Mouse (Mus musculus) ES-E14 (cell line): ENCODE results near the gene Mcrip1. TPM values are rescaled to one million over a fixed set of nuclear protein-coding genes. Genes with fewer than 3 reads are reported as not detected.

ENCODE experiments used
- DNase-seq: peaks from one replicate; pipeline ENCODE4 v3.0.0-alpha.2; 2013; ENCODE audit warnings: low read depth, low spot score
- H3K27ac ChIP-seq: 2 replicates; pipeline ENCODE4 v1.5.1; 2012; ENCODE audit warnings: low read depth, mild to moderate bottlenecking, low read length, moderate library complexity, mixed read lengths; ENCODE audit not compliant: poor library complexity, insufficient read depth, severe bottlenecking
- H3K36me3 ChIP-seq: 2 replicates; pipeline ENCODE4 v1.6.1; 2012; ENCODE audit warnings: mild to moderate bottlenecking, low read length, moderate library complexity, mixed read lengths; ENCODE audit not compliant: control insufficient read depth, poor library complexity, insufficient read depth, severe bottlenecking
- H3K4me1 ChIP-seq, 2 experiments: fragments of 150-350 bp in 1 of 2; sonication (generic) in 1 of 2; 2 replicates each; pipeline ENCODE4 v1.6.1; 2012; ENCODE audit warnings: low read length in 2 of 2, mild to moderate bottlenecking in 1 of 2, mixed read lengths in 1 of 2; ENCODE audit not compliant: control insufficient read depth in 2 of 2, insufficient read depth in 2 of 2, poor library complexity in 1 of 2
- H3K4me3 ChIP-seq, 2 experiments: fragments of 150-350 bp in 1 of 2; sonication (generic) in 1 of 2; 2 replicates each; pipeline ENCODE4 v1.5.1; 2012; ENCODE audit warnings: low read length in 2 of 2, low read depth in 1 of 2, mild to moderate bottlenecking in 1 of 2, mixed read lengths in 1 of 2; ENCODE audit not compliant: insufficient read depth in 1 of 2, poor library complexity in 1 of 2, severe bottlenecking in 1 of 2
- H3K9ac ChIP-seq: 2 replicates; pipeline ENCODE4 v1.6.1; 2012; ENCODE audit warnings: low read depth, mild to moderate bottlenecking, low read length, mixed read lengths; ENCODE audit not compliant: poor library complexity, insufficient read depth, severe bottlenecking
- H3K9me3 ChIP-seq: fragments of 150-350 bp; sonication (generic); 2 replicates; pipeline ENCODE4 v1.6.1; 2012; ENCODE audit warnings: low read depth, mild to moderate bottlenecking, low read length; ENCODE audit not compliant: control insufficient read depth, insufficient read depth
- CHD2 ChIP-seq: IDR thresholded peaks from 2 replicates; pipeline ENCODE4 v1.6.1; 2014; ENCODE audit warnings: mild to moderate bottlenecking, low read depth, low read length, inconsistent platforms
- HCFC1 ChIP-seq: IDR thresholded peaks from 2 replicates; pipeline ENCODE4 v1.6.1; 2012; ENCODE audit warnings: low read length, inconsistent platforms, borderline replicate concordance; ENCODE audit not compliant: insufficient read depth
- MAFK ChIP-seq: IDR thresholded peaks from 2 replicates; pipeline ENCODE4 v1.6.1; 2014; ENCODE audit warnings: mild to moderate bottlenecking, low read depth, low read length, inconsistent platforms; ENCODE audit not compliant: insufficient read depth
- ZC3H11A ChIP-seq: IDR thresholded peaks from 2 replicates; pipeline ENCODE4 v1.6.1; 2012; ENCODE audit warnings: low read depth, mild to moderate bottlenecking, inconsistent platforms, low read length, borderline replicate concordance
- ZNF384 ChIP-seq: IDR thresholded peaks from 2 replicates; pipeline ENCODE4 v1.6.1; 2012; ENCODE audit warnings: low read depth, low read length, inconsistent platforms
- in situ Hi-C, 2 experiments: fragments of 600-800 bp; cut with MboI; formaldehyde crosslinking; loops; one replicate each; pipeline ENCODE4 v1.15.1; 2025; ENCODE audit warnings: low sequenced_read_pairs in 2 of 2, inconsistent platforms in 1 of 2; ENCODE audit not compliant: unreplicated experiment in 2 of 2
- total RNA-seq: library from RNA; depleted of rRNA; stranded (reverse); fragments of 300-350 nt; gene quantifications from 2 replicates; pipeline ENCODE4 v1.2.3, GENCODE M21; 2012

The Mcrip1 gene
- total RNA-seq, 1 experiment = 18.9 TPM

DNA sequence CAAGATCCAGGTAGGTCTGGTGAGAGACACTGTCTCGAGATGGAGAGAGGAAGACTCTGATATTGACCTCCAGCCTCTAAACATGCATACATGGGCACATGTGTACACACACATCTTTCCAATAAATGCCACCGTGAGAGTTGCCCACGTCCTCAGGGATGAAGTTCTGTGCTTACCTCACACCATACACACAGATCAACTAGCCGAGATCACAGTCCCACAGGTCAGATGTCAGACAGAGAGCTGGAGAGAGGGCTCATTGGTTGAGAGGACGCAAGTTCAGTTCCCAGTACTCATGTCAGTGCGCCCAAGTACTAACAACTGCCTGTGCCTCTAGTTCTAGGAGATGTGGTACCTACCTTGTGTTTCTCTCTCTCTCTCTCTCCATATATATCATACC, 48.5 kb downstream of the Mcrip1 start:
- TF ChIP-seq ZC3H11A = no peak
- no peak for TF ChIP-seq CHD2
- TF ChIP-seq ZNF384 = no peak
- no peak for TF ChIP-seq HCFC1
- TF ChIP-seq MAFK = no peak
- Histone ChIP-seq H3K9me3 (no peaks in the 10 kb centered on the region), H3K36me3 (peaks cover 19% of the 10 kb centered on the region), H3K4me1 (peaks cover 0 to 2% of the 10 kb centered on the region in 2 experiments; a peak in 1 of 4 replicates), H3K9ac (no peak overlapping the region), H3K27ac (no peak overlapping the region), H3K4me3 (no peak overlapping the region)
- no peak for DNase-seq
- in situ Hi-C loops = no loop called here

DNA sequence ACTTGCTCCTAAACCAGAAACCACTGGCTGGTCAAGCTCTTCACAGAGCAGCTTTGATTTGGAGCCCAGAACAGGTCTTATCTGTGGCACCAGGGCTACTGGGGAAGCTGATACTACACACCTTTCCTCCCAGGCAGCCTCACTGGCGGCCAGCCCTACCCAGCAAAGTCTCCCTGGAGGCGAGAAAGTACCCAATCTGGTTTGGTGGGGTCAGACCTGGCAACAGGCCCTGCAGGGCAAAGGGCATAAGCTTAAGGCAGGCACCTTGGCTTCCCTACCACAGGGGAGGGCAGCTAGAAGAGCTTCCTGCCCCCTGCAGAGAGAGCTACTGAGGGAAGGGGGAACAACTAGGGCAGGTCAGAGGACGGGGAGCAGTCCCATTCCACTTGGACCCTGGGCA, 49.2 kb downstream of the Mcrip1 start:
- Histone ChIP-seq H3K9ac (no peak overlapping the region), H3K27ac (no peak overlapping the region), H3K4me3 (no peak overlapping the region), H3K4me1 (peaks cover 0 to 2% of the 10 kb centered on the region in 2 experiments; a peak in 1 of 4 replicates), H3K36me3 (peaks cover 24% of the 10 kb centered on the region), H3K9me3 (no peaks in the 10 kb centered on the region)
- TF ChIP-seq ZC3H11A (no peak), ZNF384 (no peak), HCFC1 (no peak), MAFK (no peak), CHD2 (no peak)
- in situ Hi-C loops = no loop called here
- no peak for DNase-seq

GRCm38 (mm10) chr11:120499894-120500293, 49.6 kb downstream of the Mcrip1 start:
- no peak for DNase-seq
- Histone ChIP-seq H3K9me3 (no peaks in the 10 kb centered on the region), H3K9ac (no peak overlapping the region), H3K27ac (no peak overlapping the region), H3K4me3 (no peak overlapping the region), H3K4me1 (peaks cover 0 to 2% of the 10 kb centered on the region in 2 experiments; a peak in 1 of 4 replicates), H3K36me3 (peaks cover 29% of the 10 kb centered on the region)
- TF ChIP-seq ZC3H11A = no peak
- no peak for TF ChIP-seq MAFK
- no peak for TF ChIP-seq CHD2
- TF ChIP-seq HCFC1 = no peak
- no peak for TF ChIP-seq ZNF384
- in situ Hi-C loops = no loop called here

- DNase-seq = no peak
- Histone ChIP-seq H3K4me1 (peaks cover 0 to 2% of the 10 kb centered on the region in 2 experiments; a peak in 1 of 4 replicates), H3K9me3 (no peaks in the 10 kb centered on the region), H3K4me3 (no peak overlapping the region), H3K27ac (no peak overlapping the region), H3K9ac (no peak overlapping the region), H3K36me3 (peaks cover 32% of the 10 kb centered on the region)
- TF ChIP-seq ZC3H11A (no peak), HCFC1 (no peak), CHD2 (no peak), ZNF384 (no peak), MAFK (no peak)
- in situ Hi-C loops = no loop called here
Measured at GRCm38 (mm10) chr11:120498891-120499290, 50.6 kb downstream of the Mcrip1 start.

DNA sequence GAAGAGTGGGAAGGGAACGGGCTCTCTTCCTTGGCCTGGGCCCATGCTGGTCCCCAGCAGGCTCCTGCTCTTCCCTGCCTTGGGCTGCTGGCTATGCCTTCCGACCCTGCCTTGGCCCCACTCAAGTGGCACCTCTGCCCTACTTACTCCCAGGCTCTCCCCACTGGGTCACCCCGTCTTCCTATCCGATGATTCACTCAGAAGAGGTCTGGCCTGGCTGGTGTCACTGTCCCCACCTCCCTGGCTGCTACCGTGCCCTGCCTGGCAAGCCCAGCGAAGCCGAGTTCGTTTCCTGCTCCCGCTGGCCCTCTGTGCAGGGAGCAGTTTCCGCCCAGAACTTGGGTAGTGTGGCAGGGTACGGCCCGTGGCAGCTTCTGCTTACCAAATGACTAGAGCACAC, 51.3 kb downstream of the Mcrip1 start:
- DNase-seq = no peak
- TF ChIP-seq ZNF384 (no peak), CHD2 (no peak), ZC3H11A (no peak), HCFC1 (no peak), MAFK (no peak)
- H3K4me3 ChIP-seq = no peak overlapping the region
- peaks cover 0 to 2% of the 10 kb centered on the region in 2 experiments; a peak in 1 of 4 replicates for H3K4me1 ChIP-seq
- H3K36me3 ChIP-seq = peaks cover 32% of the 10 kb centered on the region
- no peak overlapping the region; the same call in 1 of the 2 replicates for H3K9ac ChIP-seq
- H3K27ac ChIP-seq = no peak overlapping the region; the same call in 1 of the 2 replicates
- no peaks in the 10 kb centered on the region for H3K9me3 ChIP-seq
- in situ Hi-C loops = no loop called here
